Mouse (Mus musculus): ENCODE measurements at regions not wholly inside any gene's neighbourhood (a gene's known extent, or its start where the extent isn't known, plus 50 kb on each side); places are given as distances from the start of the nearest gene placed in this dataset.

DNA sequence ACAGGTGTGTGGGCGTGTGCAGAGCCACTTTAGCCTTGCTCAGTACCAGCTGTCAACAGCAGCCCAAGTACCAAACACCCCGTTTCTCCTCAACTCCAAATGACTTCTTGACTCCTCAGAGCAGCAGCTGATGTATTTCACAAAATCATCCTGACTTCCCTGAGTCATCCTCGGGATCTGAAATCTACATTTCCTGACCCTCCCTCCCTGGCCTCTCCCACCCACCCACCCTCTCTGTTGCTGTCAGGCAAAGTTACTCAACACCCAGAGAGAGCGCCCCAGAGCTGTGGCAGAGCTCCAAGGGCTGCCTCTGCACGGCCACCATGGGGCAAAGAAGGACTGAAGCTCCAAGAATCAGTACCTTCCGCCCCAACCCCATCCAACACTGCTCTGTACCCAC, 83.5 kb upstream of the Cyp1b1 start:
- no peak overlapping the region for H3K4me3 ChIP-seq (replicated peaks)
- H3K9ac ChIP-seq (replicated peaks) = no peak overlapping the region
- no peaks in the 10 kb centered on the region for H3K27me3 ChIP-seq (replicated peaks)
- H3K4me1 ChIP-seq = no peaks in the 10 kb centered on the region
- 89% methylated on average over 6 of the region's 6 CpGs for WGBS
- ATAC-seq (ENCODE audit: low FRiP score) = no peak
- H3K27ac ChIP-seq (replicated peaks) = no peak overlapping the region
- no peaks in the 10 kb centered on the region for H3K9me3 ChIP-seq (replicated peaks)
- H3K4me2 ChIP-seq = no peak overlapping the region
- no peaks in the 10 kb centered on the region for H3K36me3 ChIP-seq

DNA sequence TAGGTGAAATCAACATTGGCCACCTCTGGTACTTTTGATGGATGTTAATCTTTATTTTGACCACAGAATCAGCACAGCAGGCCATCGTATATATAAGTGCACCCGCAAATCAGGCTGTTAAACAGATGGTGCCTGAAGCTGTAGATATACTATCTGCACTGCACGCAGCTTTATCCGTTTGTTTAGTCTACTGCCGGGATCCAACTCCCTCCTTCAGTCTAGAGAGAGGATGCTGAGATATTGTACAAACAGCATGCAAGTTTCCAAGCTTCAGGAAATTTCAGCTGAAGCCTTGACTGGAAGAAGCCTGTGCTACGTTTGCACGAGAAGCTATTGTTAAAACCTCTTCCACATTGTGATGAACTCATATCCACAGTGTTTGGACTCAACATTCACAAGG, 75.3 kb upstream of the Cyp1b1 start:
- H3K36me3 ChIP-seq = no peaks in the 10 kb centered on the region
- no peak for ATAC-seq (ENCODE audit: low FRiP score)
- H3K4me1 ChIP-seq = no peaks in the 10 kb centered on the region
- H3K9ac ChIP-seq (replicated peaks) = no peak overlapping the region
- H3K9me3 ChIP-seq (replicated peaks) = no peaks in the 10 kb centered on the region
- H3K27ac ChIP-seq (replicated peaks) = no peak overlapping the region
- H3K27me3 ChIP-seq (replicated peaks) = no peaks in the 10 kb centered on the region
- no peak overlapping the region for H3K4me2 ChIP-seq
- WGBS = 71% methylated on average over 7 of the region's 7 CpGs
- H3K4me3 ChIP-seq (replicated peaks) = no peak overlapping the region

DNA sequence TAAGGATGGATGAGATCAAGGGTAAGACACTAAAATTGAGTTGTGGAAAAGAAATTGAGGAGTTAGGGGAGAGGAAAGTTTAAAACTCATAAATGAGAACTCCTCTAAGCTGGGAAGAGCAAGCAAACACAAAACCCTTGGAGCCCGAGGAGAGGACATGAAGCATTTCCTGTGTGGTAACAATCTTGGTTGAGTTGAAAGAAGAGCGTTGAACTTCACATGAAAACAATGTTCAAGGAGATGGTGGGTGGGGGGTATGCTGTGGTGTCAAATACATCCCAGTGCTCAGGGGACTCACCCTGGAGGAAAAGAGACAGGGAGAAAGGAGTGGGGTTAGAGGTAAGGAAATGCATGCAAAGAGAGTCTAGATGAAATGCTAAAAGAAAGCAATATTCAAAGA, 72.3 kb upstream of the Cyp1b1 start:
- no peak for ATAC-seq (ENCODE audit: low FRiP score)
- H3K4me1 ChIP-seq = no peaks in the 10 kb centered on the region
- H3K27me3 ChIP-seq (replicated peaks) = no peaks in the 10 kb centered on the region
- no peak overlapping the region for H3K9ac ChIP-seq (replicated peaks)
- H3K27ac ChIP-seq (replicated peaks) = no peak overlapping the region
- H3K9me3 ChIP-seq (replicated peaks) = no peaks in the 10 kb centered on the region
- H3K36me3 ChIP-seq = no peaks in the 10 kb centered on the region
- H3K4me2 ChIP-seq = no peak overlapping the region
- WGBS = 84% methylated on average over 2 of the region's 2 CpGs
- no peak overlapping the region for H3K4me3 ChIP-seq (replicated peaks)

DNA sequence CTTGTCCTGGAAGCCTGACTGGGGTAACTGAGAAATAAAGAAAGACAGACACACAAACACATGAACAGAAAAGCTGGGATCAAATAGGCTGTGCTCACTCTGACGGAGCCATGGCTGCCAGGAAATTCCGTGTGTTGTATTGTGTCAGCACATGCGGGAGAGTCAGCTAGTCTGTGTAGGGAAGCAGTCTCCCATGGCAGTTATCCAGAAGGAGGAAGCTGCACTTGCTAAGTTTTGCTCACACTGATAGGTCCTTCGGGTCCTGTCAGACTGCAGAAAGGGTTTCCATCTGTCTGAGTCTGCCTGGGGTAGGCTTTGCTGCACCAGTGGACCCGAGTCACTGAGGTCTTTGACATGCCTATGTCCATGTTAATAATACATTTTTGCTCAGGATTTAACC, 71.8 kb upstream of the Cyp1b1 start:
- H3K4me1 ChIP-seq = no peaks in the 10 kb centered on the region
- no peaks in the 10 kb centered on the region for H3K9me3 ChIP-seq (replicated peaks)
- no peak for ATAC-seq (ENCODE audit: low FRiP score)
- H3K9ac ChIP-seq (replicated peaks) = no peak overlapping the region
- H3K27ac ChIP-seq (replicated peaks) = no peak overlapping the region
- no peak overlapping the region for H3K4me3 ChIP-seq (replicated peaks)
- WGBS = 79% methylated on average over 5 of the region's 5 CpGs
- H3K27me3 ChIP-seq (replicated peaks) = no peaks in the 10 kb centered on the region
- H3K36me3 ChIP-seq = no peaks in the 10 kb centered on the region
- H3K4me2 ChIP-seq = no peak overlapping the region

DNA sequence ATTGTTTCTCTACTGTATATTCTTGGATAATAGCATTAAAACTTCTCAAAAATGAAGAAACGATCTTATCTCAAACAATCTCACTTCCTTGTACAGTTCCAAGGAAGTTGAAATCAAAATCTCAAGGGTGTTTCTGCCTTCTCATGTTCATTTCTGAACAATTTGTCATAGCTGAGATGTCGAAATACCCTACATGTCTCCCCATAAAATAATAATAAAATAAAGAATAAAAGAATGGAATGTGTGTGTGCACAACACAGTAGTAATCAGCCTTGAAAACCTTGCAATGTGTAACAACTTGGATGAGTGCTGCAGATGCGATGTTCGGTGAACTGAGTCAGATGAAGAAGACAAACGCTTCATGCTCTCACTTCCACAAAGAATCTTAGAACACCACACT, 71.4 kb upstream of the Cyp1b1 start:
- no peaks in the 10 kb centered on the region for H3K4me1 ChIP-seq
- H3K4me2 ChIP-seq = no peak overlapping the region
- no peak for ATAC-seq (ENCODE audit: low FRiP score)
- H3K36me3 ChIP-seq = no peaks in the 10 kb centered on the region
- H3K4me3 ChIP-seq (replicated peaks) = no peak overlapping the region
- 96% methylated on average over 5 of the region's 5 CpGs for WGBS
- H3K9me3 ChIP-seq (replicated peaks) = no peaks in the 10 kb centered on the region
- no peak overlapping the region for H3K9ac ChIP-seq (replicated peaks)
- H3K27ac ChIP-seq (replicated peaks) = no peak overlapping the region
- no peaks in the 10 kb centered on the region for H3K27me3 ChIP-seq (replicated peaks)

DNA sequence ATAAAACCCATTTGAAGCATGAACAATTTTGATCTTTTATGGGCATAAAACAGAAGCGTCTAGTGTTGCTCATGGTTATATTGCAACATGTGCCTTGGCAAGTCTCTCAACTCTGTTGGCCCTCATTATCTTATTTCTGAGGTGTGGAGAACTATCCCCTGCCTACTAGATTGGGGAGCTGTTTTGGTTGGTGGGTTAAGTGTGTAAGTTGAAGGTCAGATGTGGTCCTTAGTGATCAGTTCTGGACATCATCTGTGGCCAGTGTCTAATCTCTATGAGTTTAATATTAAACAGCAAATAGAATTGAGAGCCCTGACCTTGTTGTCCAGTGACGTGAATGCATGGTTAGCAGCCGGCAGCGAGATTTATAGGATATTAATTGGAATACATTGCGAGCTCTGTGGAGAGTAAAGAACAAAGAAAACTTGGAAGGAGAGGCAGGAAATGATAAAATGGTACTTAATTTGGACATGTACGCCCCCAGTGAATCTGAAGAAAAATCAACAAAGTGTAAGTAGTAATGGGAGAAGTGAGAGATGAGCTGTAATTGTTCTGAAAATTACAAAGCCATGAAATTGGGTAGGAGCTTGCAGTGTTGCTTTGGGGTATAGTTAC, 69.5 kb upstream of the Cyp1b1 start:
- no peaks in the 10 kb centered on the region for H3K4me1 ChIP-seq
- ATAC-seq (ENCODE audit: low FRiP score) = no peak
- 73% methylated on average over 6 of the region's 6 CpGs for WGBS

DNA sequence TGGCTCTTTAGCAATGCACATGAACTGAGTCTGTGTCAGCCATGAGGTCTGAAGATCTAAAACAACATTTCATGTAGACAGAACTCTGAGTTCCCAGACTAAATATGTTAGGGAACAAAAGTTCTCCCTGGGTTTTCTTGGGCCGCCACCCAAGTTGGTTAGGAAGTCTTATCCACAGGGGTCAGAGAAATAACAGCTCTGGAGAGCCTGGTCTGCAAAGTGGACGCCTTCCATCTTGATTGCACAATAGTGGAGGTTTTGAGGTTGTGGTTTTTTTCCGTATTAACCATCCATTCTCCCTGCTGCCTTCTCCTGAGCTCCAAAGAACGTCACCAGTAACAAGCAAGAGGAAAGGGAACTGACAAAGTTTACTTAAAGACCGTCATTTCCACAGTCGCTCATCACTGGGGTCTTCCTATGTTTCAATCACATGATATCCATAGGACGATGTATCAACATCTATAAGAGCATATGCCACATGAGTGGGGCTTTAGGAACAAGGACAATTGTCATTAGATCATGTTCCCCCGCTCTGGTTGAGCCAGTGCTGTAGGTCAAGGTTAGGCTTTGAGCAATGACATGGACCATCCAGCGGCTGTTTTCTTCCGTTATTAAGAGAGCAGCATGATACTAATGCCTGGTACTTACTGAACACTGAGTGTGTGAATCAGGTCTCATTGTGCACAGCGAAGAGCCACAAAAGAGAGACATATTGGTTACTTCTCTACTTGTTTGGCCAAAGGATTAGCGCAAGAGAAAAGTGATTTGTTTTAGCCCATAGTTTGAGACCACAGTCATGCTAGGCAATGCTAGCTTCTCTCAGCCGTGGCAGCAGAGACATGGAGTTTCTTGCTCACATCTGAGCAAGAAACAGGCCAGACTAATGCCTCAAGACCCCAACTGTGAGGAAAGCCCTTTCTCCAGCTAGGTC, 67.1 kb upstream of the Cyp1b1 start:
- Histone ChIP-seq H3K4me3 (replicated peaks) (no peak overlapping the region), H3K27ac (replicated peaks) (no peak overlapping the region), H3K27me3 (replicated peaks) (no peaks in the 10 kb centered on the region), H3K9ac (replicated peaks) (no peak overlapping the region), H3K36me3 (no peaks in the 10 kb centered on the region), H3K4me2 (no peak overlapping the region), H3K9me3 (replicated peaks) (no peaks in the 10 kb centered on the region), H3K4me1 (no peaks in the 10 kb centered on the region)
- ATAC-seq (ENCODE audit: low FRiP score) = no peak
- 90% methylated on average over 13 of the region's 13 CpGs for WGBS

More for the DNA sequence above, 69.5 kb upstream of the Cyp1b1 start:
- Histone ChIP-seq H3K4me3 (replicated peaks) (no peak overlapping the region), H3K36me3 (no peaks in the 10 kb centered on the region), H3K4me2 (no peak overlapping the region), H3K27me3 (replicated peaks) (no peaks in the 10 kb centered on the region), H3K9ac (replicated peaks) (no peak overlapping the region), H3K27ac (replicated peaks) (no peak overlapping the region), H3K9me3 (replicated peaks) (no peaks in the 10 kb centered on the region)

DNA sequence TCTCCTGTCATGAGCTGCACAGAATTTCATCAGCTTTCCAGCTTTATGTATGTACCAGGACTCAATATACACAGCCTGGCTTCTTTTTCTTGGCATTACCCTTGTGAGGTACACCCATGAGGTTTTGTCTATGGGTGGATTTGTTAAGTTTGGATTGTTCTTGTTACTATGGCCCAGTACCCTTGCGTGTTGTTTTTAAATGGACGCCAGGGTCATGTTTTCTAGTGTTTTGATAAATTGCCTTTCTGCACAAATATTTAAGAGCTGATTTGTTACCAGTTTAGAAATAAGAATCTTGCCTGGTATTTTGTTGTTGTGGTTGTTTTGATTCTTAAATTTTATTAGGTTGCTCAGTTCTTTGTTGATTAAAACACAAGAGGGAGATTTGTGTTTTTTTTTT, 66.4 kb upstream of the Cyp1b1 start:
- 92% methylated on average over 2 of the region's 2 CpGs for WGBS
- no peak overlapping the region for H3K9ac ChIP-seq (replicated peaks)
- H3K4me3 ChIP-seq (replicated peaks) = no peak overlapping the region
- no peaks in the 10 kb centered on the region for H3K36me3 ChIP-seq
- no peaks in the 10 kb centered on the region for H3K9me3 ChIP-seq (replicated peaks)
- H3K4me2 ChIP-seq = no peak overlapping the region
- no peak for ATAC-seq (ENCODE audit: low FRiP score)
- H3K27me3 ChIP-seq (replicated peaks) = no peaks in the 10 kb centered on the region
- no peaks in the 10 kb centered on the region for H3K4me1 ChIP-seq
- no peak overlapping the region for H3K27ac ChIP-seq (replicated peaks)

DNA sequence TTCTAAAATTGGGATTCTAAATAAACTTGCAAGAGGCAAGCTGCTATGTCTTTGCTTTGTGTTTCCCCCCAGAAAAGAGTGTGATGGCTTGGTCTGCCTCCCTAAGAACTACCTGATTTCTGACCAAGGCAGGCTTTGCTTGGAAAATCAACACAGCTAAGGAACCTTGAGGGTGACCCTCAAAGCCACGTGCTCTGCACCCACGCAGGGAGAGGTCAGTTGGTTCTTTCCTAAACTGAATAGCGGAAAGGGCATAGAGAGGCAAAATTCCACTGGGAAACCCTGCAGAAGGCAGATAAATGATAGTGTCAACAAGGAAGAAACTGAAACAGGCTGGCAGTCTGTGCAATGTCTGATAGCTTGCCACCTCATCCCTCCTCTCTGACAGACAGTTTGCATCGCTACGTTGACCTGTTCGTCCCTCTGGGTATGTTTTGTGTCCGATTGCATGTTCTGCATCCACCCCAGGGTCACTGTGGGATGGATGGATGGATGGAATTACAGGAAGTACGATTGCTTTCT, 63.1 kb upstream of the Cyp1b1 start:
- Histone ChIP-seq H3K4me2 (no peak overlapping the region), H3K9ac (replicated peaks) (no peak overlapping the region), H3K9me3 (replicated peaks) (no peaks in the 10 kb centered on the region), H3K4me3 (replicated peaks) (no peak overlapping the region), H3K27me3 (replicated peaks) (no peaks in the 10 kb centered on the region), H3K27ac (replicated peaks) (no peak overlapping the region), H3K4me1 (no peaks in the 10 kb centered on the region), H3K36me3 (no peaks in the 10 kb centered on the region)
- 84% methylated on average over 8 of the region's 8 CpGs for WGBS
- no peak for ATAC-seq (ENCODE audit: low FRiP score)

DNA sequence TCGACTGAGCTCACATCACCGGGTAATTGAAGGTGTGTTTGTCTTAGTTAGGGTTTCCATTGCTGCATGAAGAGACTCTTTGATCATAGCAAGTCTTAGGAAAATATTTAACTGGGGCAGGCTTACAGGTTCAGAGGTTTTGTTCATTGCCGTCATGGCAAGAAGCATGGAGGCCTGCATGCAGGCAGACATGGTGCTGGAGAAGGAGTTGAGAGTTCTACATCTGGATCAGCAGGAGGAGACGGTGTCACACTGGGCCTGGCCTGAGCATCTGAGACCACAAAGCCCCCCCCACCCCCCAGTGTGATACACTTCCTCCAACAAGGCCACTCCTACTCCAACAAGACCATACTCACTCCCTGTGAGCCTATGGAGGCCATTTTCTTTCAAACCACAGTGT, 61.3 kb upstream of the Cyp1b1 start:
- Histone ChIP-seq H3K36me3 (no peaks in the 10 kb centered on the region), H3K9me3 (replicated peaks) (no peaks in the 10 kb centered on the region), H3K4me1 (peaks cover 7% of the 10 kb centered on the region; the same call in 1 of the 2 replicates), H3K4me3 (replicated peaks) (no peak overlapping the region), H3K4me2 (no peak overlapping the region), H3K27me3 (replicated peaks) (no peaks in the 10 kb centered on the region), H3K9ac (replicated peaks) (no peak overlapping the region), H3K27ac (replicated peaks) (no peak overlapping the region)
- WGBS = 93% methylated on average over 4 of the region's 4 CpGs
- ATAC-seq (ENCODE audit: low FRiP score) = no peak

DNA sequence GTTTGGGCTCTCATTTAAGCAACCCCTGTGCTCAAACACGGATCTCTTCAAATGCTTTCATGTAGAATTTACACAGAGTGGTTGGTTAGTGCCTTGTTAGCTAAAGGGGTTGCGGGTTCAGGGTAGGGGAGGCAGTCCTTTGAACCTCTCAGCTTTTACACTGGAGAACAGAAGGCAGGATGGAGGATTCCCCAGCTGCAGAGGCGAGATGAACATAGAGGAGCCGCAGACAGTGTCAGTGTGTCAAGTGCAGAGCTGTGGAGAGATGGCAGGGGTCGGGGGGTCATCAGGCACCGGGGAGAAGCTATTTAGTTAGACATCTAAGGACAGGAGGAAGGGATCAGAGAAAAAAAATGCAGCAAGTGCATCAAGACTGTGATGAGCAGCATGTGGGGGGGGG, 60.4 kb upstream of the Cyp1b1 start:
- 72% methylated on average over 6 of the region's 6 CpGs for WGBS
- no peak for ATAC-seq (ENCODE audit: low FRiP score)
- no peak overlapping the region for H3K4me2 ChIP-seq
- H3K27me3 ChIP-seq (replicated peaks) = no peaks in the 10 kb centered on the region
- H3K4me3 ChIP-seq (replicated peaks) = no peak overlapping the region
- H3K9ac ChIP-seq (replicated peaks) = no peak overlapping the region
- no peaks in the 10 kb centered on the region for H3K36me3 ChIP-seq
- no peaks in the 10 kb centered on the region for H3K9me3 ChIP-seq (replicated peaks)
- no peak overlapping the region for H3K27ac ChIP-seq (replicated peaks)
- peaks cover 7% of the 10 kb centered on the region; the same call in 1 of the 2 replicates for H3K4me1 ChIP-seq

DNA sequence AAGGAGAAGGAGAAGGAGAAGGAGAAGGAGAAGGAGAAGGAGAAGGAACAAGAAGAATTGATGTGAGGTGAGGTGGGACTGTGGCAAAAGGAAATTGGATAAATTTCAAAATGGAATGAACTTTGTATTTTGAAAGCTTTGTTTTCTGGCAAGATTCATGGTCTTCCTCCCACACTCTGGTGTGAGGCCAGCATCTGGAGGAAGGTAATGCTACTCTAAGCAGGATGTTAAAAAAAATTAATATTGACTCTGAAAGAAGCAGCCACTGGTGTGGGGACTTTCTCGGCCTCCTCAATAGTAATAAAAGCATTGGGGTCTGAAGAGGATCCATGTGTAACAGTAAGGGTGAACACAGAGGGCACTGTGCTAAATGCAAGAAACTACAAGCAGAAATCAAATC, 59.4 kb upstream of the Cyp1b1 start:
- Histone ChIP-seq H3K4me3 (replicated peaks) (no peak overlapping the region), H3K27ac (replicated peaks) (no peak overlapping the region), H3K36me3 (no peaks in the 10 kb centered on the region), H3K9me3 (replicated peaks) (no peaks in the 10 kb centered on the region), H3K4me2 (no peak overlapping the region), H3K9ac (replicated peaks) (no peak overlapping the region), H3K27me3 (replicated peaks) (no peaks in the 10 kb centered on the region), H3K4me1 (peaks cover 7% of the 10 kb centered on the region; the same call in 1 of the 2 replicates)
- WGBS = 67% methylated on average over 1 of the region's 1 CpGs
- no peak for ATAC-seq (ENCODE audit: low FRiP score)
